Mouse (Mus musculus): ENCODE measurements at regions not wholly inside any gene's neighbourhood (a gene's known extent, or its start where the extent isn't known, plus 50 kb on each side); places are given as distances from the start of the nearest gene placed in this dataset.

- CTCF ChIA-PET, result no interaction called here
Measured at GRCm38 (mm10) chr7:73637810-73638125, 96.1 kb upstream of the Chd2 start.

- CTCF ChIA-PET, result no interaction called here
Measured at GRCm38 (mm10) chr7:73637101-73637809, 95.6 kb upstream of the Chd2 start.

GRCm38 (mm10) chr7:73635422-73635821 lies 93.8 kb upstream of the Chd2 start:
- CTCF ChIA-PET, result interaction anchor here (0.6 kb wide), 1 partner anchor 75 kb away, joined by 3 read pairs; no protein-coding TSS in a partner anchor

- CTCF ChIA-PET, result interaction anchor here (0.5 to 0.6 kb wide), 2 partner anchors 155 to 724 kb away, joined by 3 read pairs; no protein-coding TSS in a partner anchor
Measured at GRCm38 (mm10) chr7:73630790-73631189, 89.2 kb upstream of the Chd2 start.

- CTCF ChIA-PET, result no interaction called here
Measured at GRCm38 (mm10) chr7:73629182-73629581, 87.6 kb upstream of the Chd2 start.

GRCm38 (mm10) chr7:73628071-73628470 lies 86.4 kb upstream of the Chd2 start:
- CTCF ChIA-PET, result interaction anchor here (1.2 to 1.5 kb wide), 2 partner anchors 104 to 105 kb away, joined by 4 to 5 read pairs; no protein-coding TSS in a partner anchor

GRCm38 (mm10) chr7:73626291-73626690 lies 84.7 kb upstream of the Chd2 start:
- CTCF ChIA-PET, result interaction anchor here (1.1 kb wide), 1 partner anchor 109 kb away, joined by 5 read pairs; no protein-coding TSS in a partner anchor

GRCm38 (mm10) chr7:73625651-73626050 lies 84.0 kb upstream of the Chd2 start:
- CTCF ChIA-PET, result interaction anchor here (1.1 kb wide), 1 partner anchor 108 kb away, joined by 5 read pairs; no protein-coding TSS in a partner anchor

- CTCF ChIA-PET, result no interaction called here
Measured at GRCm38 (mm10) chr7:73624992-73625391, 83.4 kb upstream of the Chd2 start.

- CTCF ChIA-PET, result no interaction called here
Measured at GRCm38 (mm10) chr7:73624093-73624600, 82.5 kb upstream of the Chd2 start.

- CTCF ChIA-PET, result no interaction called here
Measured at GRCm38 (mm10) chr7:73622468-73622867, 80.8 kb upstream of the Chd2 start.

GRCm38 (mm10) chr7:73620341-73620740 lies 78.7 kb upstream of the Chd2 start:
- CTCF ChIA-PET, result interaction anchor here (0.6 to 1.0 kb wide), 4 partner anchors 63 to 93 kb away, joined by 3 to 20 read pairs (median 4); no protein-coding TSS in a partner anchor

- CTCF ChIA-PET, result interaction anchor here (0.6 to 1.1 kb wide), 2 partner anchors 58 to 87 kb away, joined by 4 to 6 read pairs; no protein-coding TSS in a partner anchor
Measured at GRCm38 (mm10) chr7:73618758-73619416, 77.3 kb upstream of the Chd2 start.

- CTCF ChIA-PET, result interaction anchor here (0.6 to 1.1 kb wide), 3 partner anchors 10 to 93 kb away, joined by 5 to 6 read pairs (median 5); no protein-coding TSS in a partner anchor
Measured at GRCm38 (mm10) chr7:73617910-73618757, 76.5 kb upstream of the Chd2 start.

GRCm38 (mm10) chr7:73616971-73617906 lies 75.6 kb upstream of the Chd2 start:
- CTCF ChIA-PET, result interaction anchor here (0.5 to 1.3 kb wide), 7 partner anchors 9 to 92 kb away, joined by 3 to 7 read pairs (median 5); no protein-coding TSS in a partner anchor

- CTCF ChIA-PET, result interaction anchor here (1.2 kb wide), 1 partner anchor 57 kb away, joined by 3 read pairs; no protein-coding TSS in a partner anchor
Measured at GRCm38 (mm10) chr7:73616015-73616414, 74.4 kb upstream of the Chd2 start.

- CTCF ChIA-PET, result interaction anchor here (1.4 kb wide), 1 partner anchor 58 kb away, joined by 4 read pairs; no protein-coding TSS in a partner anchor
Measured at GRCm38 (mm10) chr7:73614840-73615555, 73.4 kb upstream of the Chd2 start.

GRCm38 (mm10) chr7:73614341-73614740 lies 72.7 kb upstream of the Chd2 start:
- CTCF ChIA-PET, result interaction anchor here (1.4 kb wide), 1 partner anchor 57 kb away, joined by 4 read pairs; no protein-coding TSS in a partner anchor

- CTCF ChIA-PET, result interaction anchor here (1.2 kb wide), 1 partner anchor 73 kb away, joined by 3 read pairs; no protein-coding TSS in a partner anchor
Measured at GRCm38 (mm10) chr7:73612752-73613092, 71.1 kb upstream of the Chd2 start.
